Mouse (Mus musculus) T-cell, adult 2 months (primary cell): ENCODE results near the gene F2rl2.

ENCODE experiments used
- DNase-seq: peaks from one replicate; pipeline ENCODE4 v3.0.0; 2022; ENCODE audit warnings: low spot score

F2rl2 gene

DNA sequence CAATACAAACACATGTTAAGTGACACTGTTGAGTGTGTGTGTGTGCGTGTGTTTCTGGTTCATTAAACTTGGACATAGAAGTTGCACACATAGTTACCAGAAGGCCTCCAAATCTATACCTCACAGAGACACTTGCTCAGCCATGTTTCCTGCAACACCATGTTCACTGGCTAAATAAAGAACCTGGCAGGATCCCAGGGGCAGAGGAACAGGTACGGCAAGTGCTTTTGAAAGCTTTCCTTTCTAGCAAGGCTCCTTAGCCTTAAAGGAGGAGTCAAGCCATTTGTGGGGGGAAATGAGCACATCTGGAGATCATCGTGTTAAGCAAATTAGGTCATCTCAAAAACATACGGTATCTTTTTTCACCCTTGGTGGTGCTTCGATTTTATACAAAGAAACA, 6.7 kb downstream of the F2rl2 start:
- DNase-seq = no peak

DNA sequence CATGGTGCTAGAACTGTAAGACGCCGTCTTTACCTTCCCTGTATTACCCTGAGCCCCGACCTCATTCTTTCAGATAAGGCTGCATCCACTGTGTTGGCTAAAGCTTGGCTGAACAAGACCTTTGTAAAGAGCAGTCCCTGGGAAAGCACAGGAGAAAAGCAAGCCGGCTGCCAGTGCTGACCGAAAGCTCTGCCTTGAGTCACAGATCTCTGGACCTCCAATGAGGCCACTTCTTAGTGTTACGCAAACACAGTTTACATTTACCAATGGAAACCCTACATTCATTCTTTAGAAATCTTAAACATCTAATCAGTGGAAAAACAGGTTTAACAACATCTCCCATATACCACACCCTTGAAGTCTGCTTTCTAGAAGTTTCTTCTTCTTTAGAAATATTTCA, 8.9 kb downstream of the F2rl2 start:
- DNase-seq = no peak

DNA sequence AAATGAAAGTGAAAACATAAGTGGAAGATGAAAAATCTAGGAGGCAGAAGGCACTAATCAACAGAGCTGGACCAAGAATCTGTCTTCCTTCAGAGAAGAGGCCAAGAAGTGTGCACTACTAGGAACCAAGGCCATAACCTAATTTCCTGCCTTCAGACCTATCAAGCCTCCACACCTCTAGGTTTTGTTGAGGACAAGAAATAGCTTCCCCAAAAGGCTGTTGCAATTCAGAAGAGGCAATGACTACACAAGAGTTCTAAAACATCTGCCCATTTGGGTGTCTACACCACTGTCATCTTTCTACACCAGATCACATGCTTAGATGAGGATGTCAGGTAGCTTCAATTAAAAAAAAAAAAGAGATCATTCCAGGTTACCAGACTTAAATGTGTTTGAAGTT, 15.4 kb downstream of the F2rl2 start:
- DNase-seq = no peak

DNA sequence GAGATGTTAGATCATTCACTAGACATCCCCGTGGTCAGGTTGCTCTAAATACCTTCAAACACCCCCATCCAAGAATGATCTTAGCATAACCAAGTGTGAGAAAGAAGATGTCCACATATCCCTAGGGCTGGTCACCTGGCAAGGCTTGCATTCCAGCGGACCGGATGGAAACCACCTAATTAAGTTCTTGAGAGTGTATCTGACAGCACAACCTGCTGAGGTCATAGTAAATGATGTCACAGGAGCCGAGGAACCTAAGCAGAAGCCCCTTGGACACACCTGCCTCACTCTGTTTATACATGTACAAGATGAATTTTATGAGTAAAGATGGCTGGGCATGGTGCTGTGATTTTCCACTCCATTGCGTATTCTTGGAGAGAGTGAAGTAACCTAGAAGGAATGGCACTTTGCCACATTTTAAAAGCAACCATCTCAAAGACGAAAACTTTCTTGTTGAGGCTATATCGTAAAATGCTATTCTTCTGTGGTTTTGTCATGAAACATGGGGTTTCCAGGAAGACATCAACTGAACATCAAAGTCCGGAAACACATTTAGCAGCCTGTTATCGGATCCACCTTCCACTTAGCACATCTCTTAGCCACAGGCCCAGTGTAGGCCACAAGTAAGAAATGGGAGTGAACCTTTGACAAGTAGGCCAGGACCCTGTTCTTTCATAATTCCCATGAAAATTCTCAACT, 16.1 kb downstream of the F2rl2 start:
- peak; percentile 74 for DNase-seq

DNA sequence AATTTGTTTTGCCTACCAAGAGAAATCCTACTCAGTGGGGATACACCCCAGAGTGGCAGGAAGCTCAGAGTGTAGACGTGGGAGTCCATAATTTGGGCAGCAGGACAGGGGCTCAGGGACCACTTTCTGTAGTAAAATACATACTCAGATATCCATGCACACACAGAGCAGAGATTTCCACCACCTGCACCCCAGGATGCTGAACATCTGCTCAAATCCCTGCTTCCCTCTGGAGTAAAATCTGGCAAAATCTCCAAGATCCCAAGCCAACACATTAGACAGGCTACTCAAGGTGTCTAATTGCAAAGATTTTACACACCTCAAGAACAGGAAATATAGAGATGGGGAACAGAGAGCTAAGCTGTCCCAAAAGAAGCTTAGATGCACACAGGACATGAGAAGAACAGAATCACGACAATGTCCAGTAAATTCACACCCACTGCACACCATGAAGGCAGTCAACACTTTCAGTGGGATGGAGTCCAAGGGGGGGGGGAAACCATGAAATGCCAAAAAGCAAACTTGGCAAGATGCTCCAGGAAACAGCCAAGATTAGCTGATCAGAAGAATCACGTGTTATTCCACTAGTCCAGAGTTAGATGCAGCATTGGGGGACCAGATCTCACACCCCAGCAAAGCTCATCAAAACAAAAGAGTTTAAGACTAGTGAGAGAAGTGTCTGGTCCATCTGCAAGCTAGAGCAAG, 17.8 kb downstream of the F2rl2 start:
- no peak for DNase-seq

DNA sequence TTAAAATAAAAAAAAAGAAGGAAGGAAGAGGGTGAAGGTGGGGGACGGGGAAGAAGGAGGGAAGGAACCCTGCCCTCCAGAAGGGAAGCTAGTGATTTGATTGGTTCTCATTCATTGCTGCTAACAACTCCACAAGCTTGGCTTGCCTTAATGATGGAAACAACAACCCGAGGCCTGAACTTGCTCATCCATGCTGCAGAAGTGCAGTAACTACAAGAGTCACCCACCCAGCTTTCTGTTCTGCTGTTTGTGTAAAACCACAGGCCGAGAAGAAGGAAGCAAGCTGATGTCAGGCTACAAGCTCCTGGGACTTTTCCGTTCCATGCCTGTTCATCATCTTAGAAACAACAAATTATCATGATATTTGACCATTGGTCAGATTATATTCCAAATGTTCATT, 18.7 kb downstream of the F2rl2 start:
- no peak for DNase-seq

DNA sequence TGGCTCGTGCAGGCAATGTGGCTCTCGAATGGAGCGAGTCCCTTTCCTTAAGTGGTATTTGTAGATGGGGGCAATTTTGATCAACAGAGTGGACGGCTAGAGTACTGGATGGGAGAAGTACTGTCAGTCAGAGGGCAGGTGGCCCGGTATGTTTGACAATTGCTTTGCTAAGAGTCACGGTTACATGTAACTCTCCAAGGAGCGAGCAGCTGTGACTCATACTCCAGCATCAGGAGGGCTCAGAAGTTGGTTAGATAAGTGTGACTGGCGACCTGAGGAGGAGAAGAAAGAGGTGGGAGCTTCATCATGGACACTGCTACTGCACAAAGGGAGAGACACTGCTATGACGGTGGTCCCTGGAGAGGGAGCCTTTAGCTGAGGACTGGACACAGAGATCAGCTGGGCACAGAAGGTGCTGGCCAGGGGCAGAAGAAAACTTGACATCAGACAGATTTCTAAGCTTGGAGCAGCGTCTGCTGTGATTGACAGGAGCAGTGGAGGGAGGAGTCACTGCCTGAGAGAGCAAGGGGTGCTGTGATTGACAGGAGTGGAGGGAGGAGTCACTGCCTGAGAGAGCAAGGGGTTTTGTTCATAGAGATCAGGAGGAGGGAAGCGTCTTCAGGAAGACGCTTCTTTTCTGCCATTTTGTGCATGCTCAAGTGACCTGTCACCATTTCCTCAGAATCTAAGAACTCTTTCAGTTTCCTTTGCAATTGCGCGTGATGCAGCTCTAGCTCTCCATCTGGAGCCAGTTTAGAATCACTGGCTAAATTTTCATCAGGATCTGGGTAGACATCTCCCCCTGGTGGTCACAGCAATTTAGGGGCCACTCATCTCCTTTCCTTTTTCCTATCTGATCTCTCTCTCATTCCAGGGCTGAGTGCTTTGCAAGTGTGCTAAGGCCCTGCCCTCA, 22.9 kb downstream of the F2rl2 start:
- DNase-seq = peak; percentile 70

DNA sequence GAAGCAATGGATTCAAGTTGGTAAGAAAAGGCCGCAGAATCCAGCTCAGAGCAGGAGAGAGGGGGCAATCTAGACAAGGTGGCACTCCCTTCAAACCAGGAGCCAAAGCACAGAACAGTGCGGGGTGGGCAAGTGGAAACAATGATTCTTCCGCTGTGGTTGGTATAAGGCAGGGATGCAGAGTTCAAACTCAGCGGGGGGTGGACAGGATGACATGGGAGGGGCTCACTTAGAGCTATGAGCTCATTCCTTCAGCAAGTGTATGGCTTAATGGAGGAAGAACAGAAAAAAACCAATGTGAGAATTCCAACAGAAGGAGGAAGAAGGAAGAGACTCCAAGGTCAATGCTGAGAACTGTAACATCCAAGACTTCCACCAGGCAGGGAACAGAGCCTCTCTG, 33.8 kb downstream of the F2rl2 start:
- no peak for DNase-seq

DNA sequence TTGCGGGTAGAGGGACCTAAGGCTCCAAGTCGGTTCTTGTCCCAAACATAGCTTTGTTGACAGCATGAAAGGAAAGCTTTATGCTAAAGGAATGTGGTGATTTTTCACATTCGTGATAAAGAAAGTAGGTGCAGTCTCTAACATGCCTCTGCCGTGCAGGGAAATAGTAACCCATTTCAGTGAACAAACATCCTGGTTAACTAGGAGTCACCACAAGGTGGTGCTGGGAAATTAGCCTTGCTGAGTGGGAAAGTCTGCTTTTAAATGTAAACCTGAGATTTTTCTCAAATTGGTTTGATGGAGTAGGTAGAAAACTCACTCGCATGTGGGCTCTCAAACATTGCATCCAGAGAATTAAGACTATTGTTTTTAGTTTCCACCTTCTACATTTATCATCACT, 43.0 kb downstream of the F2rl2 start:
- DNase-seq = no peak

DNA sequence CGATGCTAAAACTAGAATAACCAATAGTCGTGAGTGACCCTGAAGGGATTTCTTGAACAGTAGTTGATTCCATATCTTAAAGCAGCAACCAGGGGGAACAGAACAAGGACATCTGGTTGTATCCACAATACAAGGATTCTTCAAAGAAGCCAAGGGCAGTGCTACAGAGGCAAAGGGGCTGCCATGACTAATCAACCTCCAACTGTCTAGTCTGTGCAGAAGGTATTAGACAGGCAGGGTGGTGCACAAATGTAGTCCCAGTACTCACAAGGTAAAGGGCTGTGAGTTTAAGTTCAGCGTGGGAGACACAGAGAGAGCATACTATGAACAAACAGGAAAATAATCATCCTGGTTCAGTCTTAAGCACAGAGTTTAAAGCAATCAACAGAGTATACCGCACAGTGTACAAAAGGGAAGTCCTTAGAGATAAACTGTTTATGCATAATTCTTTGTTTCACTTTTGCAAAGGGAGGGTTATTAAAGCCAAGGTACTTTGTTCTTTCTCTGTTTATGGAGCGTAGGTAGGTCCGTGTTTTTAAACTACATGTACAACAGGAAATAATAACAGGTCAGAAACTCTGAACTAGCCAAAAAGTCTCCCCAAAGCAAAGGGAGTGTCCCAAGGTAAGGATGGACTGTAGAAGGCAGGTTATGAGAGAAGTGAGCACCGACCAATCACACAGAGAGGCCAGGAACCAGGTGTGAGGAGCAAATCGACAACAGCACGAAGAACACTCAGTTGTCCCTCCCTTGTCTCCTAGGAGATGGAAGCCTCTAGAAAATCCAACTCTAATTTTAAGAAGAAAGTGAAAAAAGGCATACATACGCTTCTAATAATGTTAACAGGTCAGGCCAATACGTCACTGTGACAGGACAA, 45.4 kb downstream of the F2rl2 start:
- no peak for DNase-seq

DNA sequence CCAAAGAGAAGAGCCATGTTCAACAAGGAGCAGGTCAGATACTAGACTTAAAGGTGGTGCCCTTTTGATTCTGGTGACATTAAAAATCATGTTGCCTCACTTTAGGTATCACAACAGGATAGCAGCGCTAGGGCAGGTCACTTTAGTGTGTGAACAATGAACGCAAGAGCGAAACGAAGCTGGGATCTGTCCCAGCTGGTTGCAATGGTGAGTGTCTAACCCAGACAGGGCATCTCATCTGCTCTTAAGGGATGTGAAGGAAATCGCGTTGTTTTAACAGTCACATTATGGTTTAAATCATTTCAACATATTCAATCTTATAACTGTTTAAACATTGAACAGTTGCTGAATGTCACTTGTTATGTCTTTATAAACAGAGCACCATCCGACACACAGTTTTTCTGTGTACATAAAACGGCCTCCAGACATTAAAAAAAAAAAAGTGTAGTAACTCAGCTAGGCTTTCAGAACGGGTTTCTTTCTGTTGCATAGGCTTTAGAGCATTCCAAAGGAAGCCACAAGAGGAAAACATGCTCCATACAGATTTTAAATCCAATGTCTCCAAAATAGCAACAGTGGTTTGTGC, 46.3 kb downstream of the F2rl2 start:
- DNase-seq = no peak

DNA sequence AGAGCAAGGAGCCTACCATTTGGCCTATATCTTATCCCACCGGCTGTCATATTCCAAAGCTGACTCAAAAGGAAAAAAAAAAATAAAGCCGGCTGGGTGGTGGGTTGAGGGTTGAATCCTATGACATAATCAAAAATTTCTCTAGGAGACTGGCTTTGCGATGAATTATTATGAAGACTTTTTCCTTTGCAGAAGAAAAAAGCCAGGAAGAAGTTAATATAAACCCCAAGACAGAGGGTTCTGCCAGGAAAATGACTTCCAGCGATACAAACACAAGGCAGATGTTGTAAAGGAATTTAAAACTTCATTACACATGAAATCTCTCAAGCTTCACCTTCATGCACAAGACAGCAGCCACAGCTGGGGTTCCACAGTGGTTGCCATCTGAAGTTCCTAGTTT, 48.8 kb downstream of the F2rl2 start:
- no peak for DNase-seq

DNA sequence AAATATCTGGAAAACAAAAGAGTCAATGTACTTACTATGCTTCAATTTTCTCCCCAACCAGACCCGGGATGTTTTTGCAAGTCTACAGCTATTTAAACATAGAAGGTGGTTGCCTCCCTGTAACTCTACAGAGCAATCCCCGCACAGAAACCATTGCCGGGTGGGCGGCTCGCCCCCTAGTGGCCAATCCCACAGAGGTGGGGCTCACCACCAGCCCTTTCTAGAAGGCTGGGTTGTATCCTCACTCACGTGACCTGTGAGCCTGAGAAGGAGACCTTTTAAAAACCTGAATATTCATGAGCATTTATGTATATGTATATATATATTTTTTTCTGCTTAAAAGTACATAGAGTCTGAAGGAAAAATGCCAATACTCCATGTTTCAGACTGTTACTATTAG, 49.9 kb downstream of the F2rl2 start:
- DNase-seq = peak; percentile 54

DNA sequence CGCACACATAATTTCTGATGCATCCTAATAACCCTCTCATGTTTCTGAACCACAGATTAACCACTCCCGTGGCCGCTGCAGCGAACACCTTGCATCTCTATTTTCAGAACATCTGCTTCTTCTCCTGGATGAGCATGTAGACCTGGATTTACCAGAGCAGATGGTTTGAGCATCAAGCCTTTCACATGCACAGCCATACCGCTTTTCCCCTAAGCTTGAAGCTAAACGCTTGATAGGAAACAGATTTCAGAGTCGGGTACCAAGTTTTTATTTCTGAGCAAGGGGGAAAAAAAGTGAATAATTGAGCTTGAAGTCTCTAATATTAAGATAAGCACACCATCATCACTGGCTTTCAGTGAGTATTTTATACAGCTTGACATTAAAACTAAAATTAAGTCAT, 50.4 kb downstream of the F2rl2 start:
- no peak for DNase-seq

DNA sequence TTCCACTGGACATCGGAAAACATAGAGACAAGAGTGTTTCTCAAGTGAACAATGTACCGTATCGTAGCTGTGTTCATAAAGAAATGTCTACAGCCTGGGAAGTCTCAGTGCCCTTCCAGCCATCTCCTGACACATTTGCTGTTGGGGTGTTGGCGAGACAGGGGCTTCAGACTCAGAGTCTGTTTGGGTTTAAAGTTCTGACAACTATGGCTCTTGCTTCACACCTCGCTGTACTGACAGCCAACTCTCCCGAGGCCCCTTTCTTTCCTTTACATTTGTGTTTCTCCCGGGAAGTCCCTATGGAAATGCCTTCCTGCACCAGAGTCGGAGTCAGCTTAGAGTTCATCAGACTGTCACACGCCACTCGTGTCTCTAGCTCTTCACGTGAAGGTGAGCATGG, 50.9 kb downstream of the F2rl2 start:
- no peak for DNase-seq
